Mouse (Mus musculus): ENCODE data around the gene Mthfsd.

- TF ChIP-seq POLR2A (IDR thresholded peaks at IDR 0.05; ENCODE audit: insufficient read depth, low read length) (no peak), CTCF (IDR thresholded peaks at IDR 0.05; ENCODE audit: low read depth, low read length) (no peak), EP300 (IDR thresholded peaks at IDR 0.05; ENCODE audit: insufficient read depth, low read depth, low read length) (no peak)
Measured at GRCm38 (mm10) chr8:121081398-121081797, 26.8 kb downstream of the Mthfsd start.
